Mouse (Mus musculus): ENCODE measurements around the gene Olfr1217.
"Not testable (repeated sequence)": the region's sequence is repeated elsewhere in the genome, so short reads cannot be mapped to it uniquely, and the experiment has no call there.

Olfr1217 gene

DNA sequence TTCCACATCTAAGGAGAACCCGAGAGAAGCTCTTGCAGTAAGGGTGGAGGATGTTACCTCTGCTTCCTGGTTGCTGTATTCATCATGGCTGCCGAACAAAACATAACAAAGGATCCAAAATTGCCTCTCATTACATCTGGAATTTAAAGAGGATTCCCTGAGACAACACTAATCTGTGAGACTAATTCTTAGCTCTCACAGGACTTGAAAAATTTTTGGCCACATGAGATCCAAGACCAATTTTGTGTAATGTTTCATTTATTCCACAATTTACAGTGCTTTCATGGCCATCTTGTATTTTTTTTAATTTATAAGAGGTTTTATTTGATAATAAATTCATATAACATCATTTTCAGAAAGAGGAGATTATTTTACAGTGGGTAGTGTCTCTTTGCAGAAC, at the start of gene Olfr1217:
Gene Olfr1217, minus strand, starts transcription at position 101 of the 400 bp plus-strand sequence.
- no peak for DNase-seq

DNA sequence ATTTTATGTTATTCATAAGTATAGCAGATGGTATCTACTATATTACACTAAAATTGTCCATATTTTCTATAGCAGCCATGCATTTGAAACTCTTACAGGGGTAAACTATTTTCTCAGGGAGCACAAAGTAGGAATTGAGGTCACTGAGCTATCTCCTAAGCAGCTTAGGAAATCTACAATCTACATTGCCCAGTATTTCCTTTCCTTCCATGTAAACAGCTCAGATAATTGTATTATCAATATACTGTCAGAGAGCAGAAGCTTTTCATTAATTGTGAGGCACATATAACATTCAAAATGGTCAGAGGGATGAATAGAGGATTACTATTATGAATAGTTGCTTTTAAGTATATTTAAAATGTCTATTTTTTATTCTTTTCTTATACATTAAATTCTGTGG, 49.6 kb upstream of the Olfr1217 start:
- no peak for DNase-seq

DNA sequence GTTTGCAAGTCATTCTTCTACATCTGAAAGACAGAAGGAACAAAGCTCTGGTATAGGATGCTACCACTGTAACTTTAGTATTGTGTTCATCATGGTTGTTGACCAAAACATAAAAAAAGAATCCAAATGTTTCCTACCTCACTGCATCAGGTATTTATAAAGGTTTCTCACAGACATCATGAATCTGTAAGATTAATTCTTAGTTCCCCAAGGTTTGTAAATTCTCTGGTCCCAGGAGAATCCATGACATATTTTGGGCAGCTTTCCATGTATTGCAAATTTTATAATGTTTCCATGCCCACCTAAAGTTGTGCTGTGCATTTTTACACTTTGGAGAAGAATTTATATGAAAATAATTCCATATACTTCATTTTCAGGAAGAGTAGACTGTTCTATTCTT, 29.2 kb upstream of the Olfr1217 start, which contains the start of gene Olfr1218:
Gene Olfr1218, minus strand, starts transcription at position 101 of the 400 bp plus-strand sequence.
- DNase-seq = no peak

DNA sequence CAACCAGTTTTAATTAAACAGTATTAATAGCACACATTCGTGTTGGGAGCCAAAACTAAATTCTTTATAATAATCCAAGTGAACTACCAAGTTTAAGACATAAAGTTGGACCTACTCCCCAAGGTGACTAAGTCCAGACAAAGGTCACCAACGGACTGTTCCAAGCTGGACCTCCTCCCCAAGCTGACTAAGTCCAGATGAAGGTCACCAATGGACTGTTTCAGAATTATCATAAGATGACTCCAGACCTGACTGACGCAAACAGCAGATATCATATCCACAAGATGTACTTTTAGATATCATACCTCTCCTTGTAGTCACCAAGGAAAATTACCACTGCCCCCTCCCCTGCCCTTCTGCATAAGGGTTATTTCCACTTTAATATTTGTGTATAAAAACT, 10.4 kb downstream of the Olfr1217 start:
- DNase-seq = not testable (repeated sequence)

DNA sequence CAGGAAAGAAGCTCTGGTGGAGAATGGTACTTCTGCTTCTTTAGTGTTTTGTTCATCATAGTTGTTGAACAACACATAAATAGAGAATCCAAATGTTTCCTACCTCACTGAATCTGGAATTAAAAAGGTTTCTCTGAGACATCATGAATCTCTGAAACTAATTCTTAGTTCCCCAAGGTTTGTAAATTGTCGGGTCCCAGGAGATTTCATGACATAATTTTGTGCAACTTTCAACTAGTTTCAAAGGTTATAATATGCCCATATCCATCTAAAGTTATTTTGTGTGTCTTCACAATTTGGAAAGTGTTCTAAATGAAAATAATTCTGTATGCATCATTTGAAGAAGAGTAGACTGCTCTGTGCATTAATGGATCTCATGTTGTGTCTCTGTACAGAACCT, 13.6 kb downstream of the Olfr1217 start, which contains the start of gene Olfr1216:
Gene Olfr1216, minus strand, starts transcription at position 101 of the 400 bp plus-strand sequence.
- no peak for DNase-seq

DNA sequence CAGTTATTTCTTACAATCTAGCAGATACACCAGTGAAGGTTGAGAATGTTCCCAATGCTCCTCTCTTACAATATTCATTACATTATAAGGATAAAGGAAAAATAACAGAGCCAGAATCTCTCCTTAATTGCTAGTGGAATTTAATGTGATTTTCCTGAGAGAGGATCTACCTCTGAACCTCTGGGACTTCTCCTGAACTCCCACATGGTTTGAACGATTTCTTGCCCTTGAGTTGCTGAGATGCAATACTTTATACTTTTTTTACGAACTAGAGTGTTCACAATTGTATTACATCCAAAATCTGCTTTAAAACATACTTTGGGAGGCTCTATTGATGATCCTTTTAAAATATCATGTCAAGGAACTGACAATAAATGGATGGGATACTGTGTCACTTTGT, 25.0 kb downstream of the Olfr1217 start, which contains the start of gene Olfr1215:
Gene Olfr1215, minus strand, starts transcription at position 101 of the 400 bp plus-strand sequence.
- no peak for DNase-seq

DNA sequence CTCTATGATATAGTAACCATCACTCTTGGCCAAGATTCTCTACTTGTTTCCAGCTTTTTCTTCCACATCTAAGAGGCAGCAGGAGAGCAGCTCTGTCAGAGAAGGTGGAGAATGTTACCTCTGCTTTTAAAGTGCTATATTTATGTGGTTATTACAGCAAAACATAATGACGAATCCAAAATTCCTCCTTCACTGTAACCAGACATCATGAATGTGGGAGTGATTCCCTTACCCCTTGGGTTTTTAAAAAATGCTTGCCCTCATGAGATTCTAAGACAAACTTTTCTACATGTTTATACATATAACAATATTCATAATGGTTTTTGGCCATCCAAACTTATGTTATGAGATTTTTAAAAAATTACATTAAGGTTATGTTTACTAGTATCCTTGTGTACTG, 39.3 kb downstream of the Olfr1217 start, which contains the start of gene Olfr1214:
Gene Olfr1214, minus strand, starts transcription at position 101 of the 400 bp plus-strand sequence.
- DNase-seq = no peak

DNA sequence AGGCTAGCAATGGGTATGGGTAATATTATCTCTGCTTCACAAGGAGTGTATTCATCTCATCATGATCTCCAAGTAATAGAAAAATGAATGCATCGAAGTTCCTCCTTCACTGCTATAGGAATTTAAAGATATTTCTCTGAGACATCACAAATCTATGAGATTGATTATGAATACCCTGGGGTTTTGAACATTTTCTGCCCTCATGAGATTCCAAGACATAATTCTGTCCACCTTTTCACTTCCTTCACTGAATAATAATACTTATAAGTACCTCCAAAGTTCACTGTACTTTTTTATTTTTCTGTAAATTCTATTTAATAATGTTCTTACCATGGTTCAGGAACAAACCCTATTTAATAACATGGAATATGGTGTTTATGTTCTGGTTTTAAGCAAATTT, 51.7 kb downstream of the Olfr1217 start, which contains the start of gene Gm13762:
Gene Gm13762, minus strand, starts transcription at position 101 of the 400 bp plus-strand sequence.
- DNase-seq = no peak
